Mouse (Mus musculus) liver, embryonic 16.5 days (tissue): ENCODE measurements around the gene Thada. TPM values are rescaled to one million over a fixed set of nuclear protein-coding genes. Genes with fewer than 3 reads are reported as not detected.
"Not testable (repeated sequence)": the region's sequence is repeated elsewhere in the genome, so short reads cannot be mapped to it uniquely, and the experiment has no call there.

ENCODE experiments used
- ATAC-seq: fragments of 200-750 bp; cut with Nextera tagmentation; 2 replicates; pipeline ENCODE4 v1.8.0; 2017; ENCODE audit warnings: low read depth, mild to moderate bottlenecking, moderate number of reproducible peaks, moderate library complexity
- H3K27ac ChIP-seq: fragments of 300-500 bp; sonication (generic); 2 replicates; pipeline ENCODE4 v1.5.1; 2014; ENCODE audit warnings: mild to moderate bottlenecking, low read length
- H3K27me3 ChIP-seq: fragments of 300-500 bp; sonication (generic); 2 replicates; pipeline ENCODE4 v1.6.1; 2014; ENCODE audit warnings: low read depth, low read length, mixed read lengths; ENCODE audit not compliant: control insufficient read depth, insufficient read depth
- H3K36me3 ChIP-seq: fragments of 300-500 bp; sonication (generic); 2 replicates; pipeline ENCODE4 v1.6.1; 2014; ENCODE audit warnings: mild to moderate bottlenecking; ENCODE audit not compliant: control insufficient read depth, insufficient read depth
- H3K4me1 ChIP-seq: fragments of 300-500 bp; sonication (generic); 2 replicates; pipeline ENCODE4 v1.6.1; 2014; ENCODE audit warnings: low read depth, low read length, mixed read lengths; ENCODE audit not compliant: control insufficient read depth
- H3K4me2 ChIP-seq: fragments of 300-500 bp; sonication (generic); 2 replicates; pipeline ENCODE4 v1.6.1; 2014; ENCODE audit warnings: low read depth, low read length, mixed read lengths
- H3K4me3 ChIP-seq: fragments of 300-500 bp; sonication (generic); 2 replicates; pipeline ENCODE4 v1.5.1; 2014; ENCODE audit warnings: low read depth, mild to moderate bottlenecking, low read length
- H3K9ac ChIP-seq: fragments of 300-500 bp; sonication (generic); 2 replicates; pipeline ENCODE4 v1.6.1; 2014; ENCODE audit warnings: low read depth, low read length
- H3K9me3 ChIP-seq: fragments of 300-500 bp; sonication (generic); replicated peaks from 2 replicates; pipeline ENCODE4 v1.6.1; 2016; ENCODE audit warnings: low read length; ENCODE audit not compliant: control insufficient read depth
- WGBS: fragments of 180-500 bp; shearing (Covaris S2); extraction: QIAGEN DNeasy Blood & Tissue Kit; methylation state at CpG from one replicate; pipeline ENCODE4 v1.1.7; 2014; ENCODE audit not compliant: insufficient replicate concordance; 5-methylcytosine and 5-hydroxymethylcytosine counted together
- polyA plus RNA-seq: library from polyadenylated mRNA; unstranded; fragments of >200 nt; fragmentation: Nextera tagmentation; extraction: Ambion mirVana; gene quantifications from 2 replicates; pipeline ENCODE4 v1.2.1, GENCODE M21; 2015

Thada gene
- polyA plus RNA-seq, 1 experiment from 2014 or later: 2.2 TPM

DNA sequence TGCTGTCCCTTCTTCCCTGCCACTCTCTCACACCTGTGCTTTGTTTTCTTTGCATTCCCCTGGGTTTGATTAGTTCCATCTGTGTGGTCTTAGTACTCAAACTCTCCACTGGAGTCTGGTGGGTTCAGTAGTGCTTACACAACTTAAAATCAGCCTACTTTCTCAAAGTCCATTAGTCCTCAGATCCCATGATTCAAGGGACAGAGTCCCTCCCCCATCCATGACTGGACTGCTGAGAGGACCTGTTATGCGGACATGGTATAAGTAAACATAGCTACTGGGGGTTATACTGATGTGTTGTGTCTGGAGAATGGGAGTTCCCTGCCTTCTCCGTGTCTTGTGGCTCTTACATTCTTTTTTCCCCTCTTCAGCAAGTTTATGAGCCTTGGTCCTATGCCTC lies 237.8 kb downstream of the Thada start:
- Histone ChIP-seq H3K36me3 (no peaks in the 10 kb centered on the region), H3K9ac (no peak overlapping the region), H3K27ac (no peak overlapping the region), H3K4me2 (no peak overlapping the region), H3K4me3 (no peak overlapping the region), H3K27me3 (no peaks in the 10 kb centered on the region), H3K9me3 (no peaks in the 10 kb centered on the region), H3K4me1 (no peaks in the 10 kb centered on the region; the same call in 1 of the 2 replicates)
- 66% methylated on average over 2 of the region's 2 CpGs for WGBS
- peak; percentile 59 for ATAC-seq

DNA sequence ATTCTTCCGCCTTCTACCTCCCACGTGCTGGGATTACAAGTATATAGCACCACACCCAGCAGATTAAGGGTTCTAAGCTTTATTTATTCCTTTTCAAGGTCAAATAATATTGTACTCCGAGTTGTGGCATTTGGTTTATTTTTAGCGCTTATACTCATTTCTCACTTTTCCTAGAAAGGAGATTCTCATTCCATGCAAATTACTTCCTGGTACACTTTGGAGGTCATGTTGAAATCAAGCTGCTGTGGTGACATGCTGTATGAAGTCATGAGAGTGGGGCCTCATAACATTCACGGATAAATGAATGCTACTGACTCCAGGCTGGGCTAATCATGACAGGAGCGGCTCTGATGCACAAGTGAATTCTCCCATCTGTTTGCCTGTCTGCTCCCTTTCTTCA lies 239.3 kb downstream of the Thada start:
- H3K27me3 ChIP-seq: no peaks in the 10 kb centered on the region
- H3K9me3 ChIP-seq: no peaks in the 10 kb centered on the region
- no peak overlapping the region for H3K4me2 ChIP-seq
- no peaks in the 10 kb centered on the region; the same call in 1 of the 2 replicates for H3K36me3 ChIP-seq
- H3K27ac ChIP-seq: no peak overlapping the region
- no peak overlapping the region for H3K4me3 ChIP-seq
- no peak for ATAC-seq
- no peaks in the 10 kb centered on the region; the same call in 1 of the 2 replicates for H3K4me1 ChIP-seq
- H3K9ac ChIP-seq: no peak overlapping the region
- 73% methylated on average over 6 of the region's 6 CpGs for WGBS

DNA sequence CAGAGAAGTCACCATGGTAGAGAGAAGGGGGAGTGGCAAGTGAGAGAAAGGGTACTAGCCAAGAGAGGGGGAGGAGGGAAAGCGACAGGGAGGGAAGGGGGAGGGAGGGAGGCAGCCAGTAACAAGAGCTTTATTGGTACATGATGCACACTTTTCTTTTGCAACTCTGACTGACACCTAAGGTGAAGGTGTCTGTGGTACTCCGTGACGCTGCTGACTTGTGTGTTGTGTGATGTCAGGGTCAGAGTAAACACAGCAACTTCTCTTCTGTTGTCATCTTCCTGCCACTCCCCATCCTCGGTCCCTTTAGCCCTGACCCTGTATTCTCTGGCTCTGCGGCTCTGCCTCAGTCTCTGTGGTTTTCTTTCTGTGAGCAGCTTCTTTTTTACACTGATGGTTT lies 239.8 kb downstream of the Thada start:
- H3K4me3 ChIP-seq: no peak overlapping the region
- H3K27me3 ChIP-seq: no peaks in the 10 kb centered on the region
- ATAC-seq: 0 out of 2 replicates have a peak, but pooled peaks have one; percentile 13
- no peaks in the 10 kb centered on the region for H3K9me3 ChIP-seq
- WGBS: 66% methylated on average over 5 of the region's 5 CpGs
- no peak overlapping the region for H3K9ac ChIP-seq
- H3K4me1 ChIP-seq: no peaks in the 10 kb centered on the region; the same call in 1 of the 2 replicates
- H3K36me3 ChIP-seq: no peaks in the 10 kb centered on the region; the same call in 1 of the 2 replicates
- H3K27ac ChIP-seq: no peak overlapping the region
- no peak overlapping the region for H3K4me2 ChIP-seq

DNA sequence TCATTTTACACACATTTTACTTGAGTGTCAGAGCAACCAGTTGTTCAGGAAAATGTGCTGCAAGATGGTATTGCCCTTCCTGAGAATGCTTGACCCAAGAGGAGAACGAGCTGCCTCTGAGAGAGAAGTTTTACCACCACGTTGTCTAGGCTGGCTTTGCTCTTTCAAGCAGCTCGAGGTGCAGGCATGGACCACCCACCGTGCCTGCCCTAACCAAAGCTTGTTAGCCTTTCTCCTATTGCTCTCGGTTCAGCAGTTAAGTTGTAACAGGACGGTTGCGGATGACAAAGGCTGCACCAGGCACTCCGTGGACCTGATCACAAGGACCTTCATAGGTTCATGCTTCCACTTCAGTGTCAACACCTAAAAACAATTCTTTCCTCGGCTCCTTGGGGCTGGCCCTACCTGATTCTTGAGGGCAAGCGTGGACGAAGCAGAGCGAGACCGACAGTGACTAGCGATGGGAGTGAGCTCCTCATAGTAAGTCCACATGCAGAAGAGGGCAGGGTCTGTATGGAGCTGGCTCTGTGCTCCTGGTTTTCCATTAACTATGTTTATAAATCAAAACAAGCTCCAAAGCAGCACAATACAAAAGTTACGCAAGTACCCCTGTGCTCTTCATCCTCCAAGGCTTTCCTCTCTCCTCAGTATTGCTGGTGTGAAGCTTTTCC lies 241.7 kb downstream of the Thada start:
- no peak for ATAC-seq
- Histone ChIP-seq H3K27ac (no peak overlapping the region), H3K27me3 (no peaks in the 10 kb centered on the region), H3K9ac (no peak overlapping the region), H3K4me1 (no peaks in the 10 kb centered on the region; the same call in 1 of the 2 replicates), H3K36me3 (no peaks in the 10 kb centered on the region; the same call in 1 of the 2 replicates), H3K4me2 (no peak overlapping the region), H3K9me3 (no peaks in the 10 kb centered on the region), H3K4me3 (no peak overlapping the region)
- WGBS: 79% methylated on average over 15 of the region's 15 CpGs

DNA sequence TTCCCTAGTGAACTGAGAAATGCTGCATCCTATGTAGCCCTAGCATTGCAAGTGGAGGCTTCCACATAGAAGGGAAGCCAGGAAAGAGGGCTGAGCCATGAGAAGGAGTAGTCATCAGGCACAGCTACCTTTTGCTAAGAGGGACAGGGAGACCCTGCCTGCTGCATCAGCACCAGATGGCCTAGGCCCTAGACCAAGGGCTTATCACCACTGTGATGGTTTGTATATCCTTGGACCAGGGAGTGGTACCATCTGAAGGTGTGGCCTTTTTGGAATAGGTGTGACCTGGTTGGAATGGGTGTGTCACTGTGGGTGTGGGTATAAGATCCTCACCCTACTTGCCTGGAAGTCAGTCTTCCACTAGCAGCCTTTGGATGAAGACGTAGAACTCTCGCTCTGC lies 247.2 kb downstream of the Thada start:
- H3K9ac ChIP-seq, H3K4me1 ChIP-seq, H3K36me3 ChIP-seq, H3K4me2 ChIP-seq, H3K4me3 ChIP-seq, H3K27me3 ChIP-seq, H3K9me3 ChIP-seq, H3K27ac ChIP-seq: not testable (repeated sequence)
- 0 out of 2 replicates have a peak, but pooled peaks have one; percentile 24 for ATAC-seq
- WGBS: 92% methylated on average over 2 of the region's 2 CpGs

DNA sequence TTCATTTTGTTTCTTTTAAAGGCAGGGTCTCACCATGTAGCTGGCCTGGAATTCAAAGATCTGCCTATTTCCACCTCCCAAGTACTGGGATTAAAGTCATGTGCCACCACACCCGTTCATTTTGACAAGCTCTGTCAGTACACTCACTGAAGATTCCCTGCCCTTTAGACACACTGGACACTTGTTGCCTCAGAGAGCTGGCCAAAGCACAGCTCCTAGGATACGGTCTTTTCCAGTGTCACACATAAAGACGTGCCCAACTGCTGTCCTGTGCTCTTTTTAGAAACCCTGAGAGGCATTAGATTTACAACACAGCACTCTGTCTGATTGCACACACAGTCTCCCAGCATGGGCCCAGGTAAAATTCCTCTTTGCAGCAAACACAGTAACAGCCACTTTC lies 248.3 kb downstream of the Thada start:
- H3K4me1 ChIP-seq: no peaks in the 10 kb centered on the region; the same call in 1 of the 2 replicates
- no peak overlapping the region for H3K27ac ChIP-seq
- H3K9me3 ChIP-seq: no peaks in the 10 kb centered on the region
- no peak for ATAC-seq
- H3K4me3 ChIP-seq: no peak overlapping the region
- no peaks in the 10 kb centered on the region; the same call in 1 of the 2 replicates for H3K36me3 ChIP-seq
- whole genome bisulfite sequencing: 72% methylated on average over 3 of the region's 3 CpGs
- no peak overlapping the region for H3K9ac ChIP-seq
- H3K27me3 ChIP-seq: no peaks in the 10 kb centered on the region
- no peak overlapping the region for H3K4me2 ChIP-seq

DNA sequence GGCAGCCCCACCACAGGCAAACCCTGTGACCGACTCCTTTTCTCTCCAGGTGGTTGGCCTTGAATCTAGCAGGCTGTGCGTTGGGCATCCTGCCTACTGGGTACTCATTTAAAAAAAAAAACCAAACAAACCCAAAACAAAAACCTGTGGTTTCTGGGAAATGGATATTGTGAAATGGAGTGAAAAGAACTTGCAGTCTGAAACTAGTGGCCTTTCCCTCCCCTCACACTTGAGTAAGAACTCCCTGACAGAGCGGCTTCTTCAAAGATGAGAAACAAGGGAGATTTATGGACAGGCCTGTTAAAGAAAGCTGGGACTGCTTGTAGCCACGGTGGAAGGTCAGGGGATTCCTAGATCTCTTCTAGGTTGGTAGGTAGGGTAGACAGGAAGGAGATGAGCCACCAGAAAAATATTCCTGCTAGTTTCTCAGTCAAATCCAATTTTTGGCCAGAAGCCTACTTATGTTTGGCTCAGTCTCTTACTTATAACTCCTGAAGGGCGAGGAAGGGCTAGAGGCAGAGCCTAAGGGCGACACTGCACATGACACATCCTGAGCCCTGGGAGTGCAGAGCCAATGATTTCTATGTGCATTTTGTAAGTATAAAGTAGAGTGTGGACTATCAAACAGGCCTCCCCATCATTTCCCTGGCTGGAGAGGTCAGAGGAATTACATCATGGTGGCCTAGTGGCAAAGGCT lies 250.6 kb downstream of the Thada start:
- no peak for ATAC-seq

DNA sequence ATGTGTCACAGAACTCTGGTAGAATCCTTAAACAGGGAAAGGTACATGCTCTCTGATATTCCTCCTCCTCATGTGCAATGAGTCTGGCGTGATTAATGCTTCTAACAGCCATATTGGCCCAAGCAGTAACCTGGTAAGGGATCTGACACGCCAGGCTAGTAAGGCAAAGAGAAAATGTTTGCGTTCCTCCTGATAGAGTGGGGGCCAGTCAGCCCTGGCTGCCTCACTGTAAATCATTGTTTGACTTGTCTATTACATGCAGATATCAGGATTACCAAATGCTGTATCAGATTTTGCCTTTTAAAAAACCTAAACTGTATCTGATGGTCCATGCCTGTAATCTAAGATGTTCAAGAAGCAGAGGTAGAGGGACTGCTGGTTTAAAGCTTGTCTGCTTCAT lies 252.5 kb downstream of the Thada start:
- H3K4me2 ChIP-seq: no peak overlapping the region
- 67% methylated on average over 3 of the region's 3 CpGs for WGBS

More for the DNA sequence above, 250.6 kb downstream of the Thada start:
- no peaks in the 10 kb centered on the region for H3K36me3 ChIP-seq
- no peak overlapping the region for H3K27ac ChIP-seq
- H3K4me2 ChIP-seq: no peak overlapping the region
- 76% methylated on average over 6 of the region's 6 CpGs for WGBS
- no peaks in the 10 kb centered on the region for H3K9me3 ChIP-seq
- no peaks in the 10 kb centered on the region; the same call in 1 of the 2 replicates for H3K4me1 ChIP-seq
- H3K27me3 ChIP-seq: no peaks in the 10 kb centered on the region
- H3K9ac ChIP-seq: no peak overlapping the region
- no peak overlapping the region for H3K4me3 ChIP-seq

DNA sequence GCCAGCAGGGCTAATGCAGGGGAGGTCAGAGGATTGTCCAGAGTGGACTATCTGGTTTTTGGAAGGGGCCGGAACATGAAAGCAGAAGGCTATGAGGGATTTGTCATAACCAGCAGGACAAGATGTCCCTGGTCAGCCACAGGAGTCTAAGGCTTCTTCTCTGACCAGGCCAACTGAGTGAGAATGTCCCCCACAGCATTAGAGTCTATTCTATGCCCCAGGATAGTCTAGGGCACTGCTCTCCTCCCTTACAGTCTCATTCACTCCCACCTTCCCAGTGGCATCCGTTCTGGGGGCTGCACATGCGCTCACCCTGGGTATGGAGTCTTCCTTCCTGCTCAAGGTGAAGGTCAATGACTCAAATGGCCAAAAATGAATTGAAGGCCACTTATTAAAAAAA lies 258.4 kb downstream of the Thada start:
- H3K4me1 ChIP-seq: no peaks in the 10 kb centered on the region; the same call in 1 of the 2 replicates
- ATAC-seq: no peak
- H3K27ac ChIP-seq: no peak overlapping the region
- 81% methylated on average over 3 of the region's 3 CpGs for WGBS
- H3K9me3 ChIP-seq: no peaks in the 10 kb centered on the region
- no peaks in the 10 kb centered on the region for H3K36me3 ChIP-seq
- H3K9ac ChIP-seq: no peak overlapping the region
- H3K4me2 ChIP-seq: no peak overlapping the region
- no peak overlapping the region for H3K4me3 ChIP-seq
- no peaks in the 10 kb centered on the region for H3K27me3 ChIP-seq

More for the DNA sequence above, 252.5 kb downstream of the Thada start:
- Histone ChIP-seq H3K9me3 (no peaks in the 10 kb centered on the region), H3K4me1 (no peaks in the 10 kb centered on the region), H3K27ac (no peak overlapping the region), H3K4me3 (no peak overlapping the region), H3K27me3 (no peaks in the 10 kb centered on the region), H3K9ac (no peak overlapping the region), H3K36me3 (no peaks in the 10 kb centered on the region)
- no peak for ATAC-seq
